Mouse (Mus musculus): ENCODE measurements around the gene Shisal2a. TPM values are rescaled to one million over a fixed set of nuclear protein-coding genes. Genes with fewer than 3 reads are reported as not detected.

Gene Shisal2a
- polyA plus RNA-seq, 2 experiments, result 0.20 to 0.29 TPM

GRCm38 (mm10) chr4:108380146-108380545 lies 3.0 kb downstream of the Shisal2a start:
- TF ChIP-seq CTCF (IDR thresholded peaks at IDR 0.05; ENCODE audit: low read depth), result no peak
- no peak for TF ChIP-seq EP300 (IDR thresholded peaks at IDR 0.05; ENCODE audit: low read depth)
- Histone ChIP-seq H3K4me2 (ENCODE audit: low read depth) (no peak overlapping the region), H3K27ac (no peak overlapping the region), H3K36me3 (replicated peaks; ENCODE audit: control insufficient read depth, insufficient read depth, low read depth) (no peaks in the 10 kb centered on the region), H3K9ac (replicated peaks) (no peak overlapping the region), H3K4me3 (ENCODE audit: insufficient read depth in 1 of 2, low read depth in 2 of 2, low read length in 2 of 2) (no peak overlapping the region), H3K9me3 (ENCODE audit: control insufficient read depth, low read length) (no peaks in the 10 kb centered on the region), H3K4me1 (replicated peaks; ENCODE audit: control insufficient read depth in 2 of 2, insufficient read depth in 2 of 2, low read length in 1 of 2) (no peaks in the 10 kb centered on the region), H3K27me3 (ENCODE audit: control insufficient read depth, insufficient read depth, low read length) (peaks cover 23% of the 10 kb centered on the region)
- ATAC-seq (ENCODE audit: insufficient read depth), result no peak
- no peak for DNase-seq (ENCODE audit: low read depth in 3 of 3, low spot score in 3 of 3)
- 6% methylated on average over 1 of the region's 1 CpGs for WGBS (ENCODE audit: insufficient replicate concordance)

- ATAC-seq (ENCODE audit: insufficient read depth), result no peak
- WGBS (ENCODE audit: insufficient replicate concordance), result 62% methylated on average over 3 of the region's 3 CpGs
- H3K36me3 ChIP-seq (replicated peaks; ENCODE audit: control insufficient read depth, insufficient read depth, low read depth), result no peaks in the 10 kb centered on the region
These were observed 3.7 kb downstream of the Shisal2a start for GRCm38 (mm10) chr4:108379476-108379875.

GRCm38 (mm10) chr4:108372166-108372565 lies 11.0 kb downstream of the Shisal2a start:
- Histone ChIP-seq H3K9ac (replicated peaks) (no peak overlapping the region), H3K4me2 (ENCODE audit: low read depth) (no peak overlapping the region), H3K27ac (no peak overlapping the region), H3K36me3 (replicated peaks; ENCODE audit: control insufficient read depth, insufficient read depth, low read depth) (no peaks in the 10 kb centered on the region), H3K27me3 (ENCODE audit: control insufficient read depth, insufficient read depth, low read length) (no peaks in the 10 kb centered on the region), H3K9me3 (ENCODE audit: control insufficient read depth, low read length) (no peaks in the 10 kb centered on the region), H3K4me3 (ENCODE audit: insufficient read depth in 1 of 2, low read depth in 2 of 2, low read length in 2 of 2) (no peak overlapping the region), H3K4me1 (replicated peaks; ENCODE audit: control insufficient read depth in 2 of 2, insufficient read depth in 2 of 2, low read length in 1 of 2) (0 out of 4 replicates have a peak, but pooled peaks cover 0 to 3% of the 10 kb centered on the region in 2 experiments)
- ATAC-seq (ENCODE audit: insufficient read depth) (no peak), DNase-seq (ENCODE audit: low read depth in 3 of 3, low spot score in 3 of 3) (no peak)
- TF ChIP-seq EP300 (IDR thresholded peaks at IDR 0.05; ENCODE audit: low read depth) (no peak), CTCF (IDR thresholded peaks at IDR 0.05; ENCODE audit: low read depth) (no peak)
- 39% methylated on average over 3 of the region's 3 CpGs for WGBS (ENCODE audit: insufficient replicate concordance)

More at GRCm38 (mm10) chr4:108379476-108379875, 3.7 kb downstream of the Shisal2a start:
- H3K27ac ChIP-seq, result no peak overlapping the region
- no peak overlapping the region for H3K4me3 ChIP-seq (ENCODE audit: insufficient read depth in 1 of 2, low read depth in 2 of 2, low read length in 2 of 2)
- TF ChIP-seq CTCF (IDR thresholded peaks at IDR 0.05; ENCODE audit: low read depth) (no peak), EP300 (IDR thresholded peaks at IDR 0.05; ENCODE audit: low read depth) (no peak)
- DNase-seq (ENCODE audit: low read depth in 3 of 3, low spot score in 3 of 3), result no peak
- no peaks in the 10 kb centered on the region for H3K9me3 ChIP-seq (ENCODE audit: control insufficient read depth, low read length)
- H3K27me3 ChIP-seq (ENCODE audit: control insufficient read depth, insufficient read depth, low read length), result peaks cover 23% of the 10 kb centered on the region
- H3K4me1 ChIP-seq (replicated peaks; ENCODE audit: control insufficient read depth in 2 of 2, insufficient read depth in 2 of 2, low read length in 1 of 2), result no peaks in the 10 kb centered on the region
- no peak overlapping the region for H3K9ac ChIP-seq (replicated peaks)
- H3K4me2 ChIP-seq (ENCODE audit: low read depth), result no peak overlapping the region

GRCm38 (mm10) chr4:108371421-108371820 lies 11.7 kb downstream of the Shisal2a start:
- ATAC-seq (ENCODE audit: insufficient read depth), result no peak
- H3K27ac ChIP-seq, result no peak overlapping the region
- H3K9me3 ChIP-seq (ENCODE audit: control insufficient read depth, low read length), result no peaks in the 10 kb centered on the region
- no peak for DNase-seq (ENCODE audit: low read depth in 3 of 3, low spot score in 3 of 3)
- H3K4me3 ChIP-seq (ENCODE audit: insufficient read depth in 1 of 2, low read depth in 2 of 2, low read length in 2 of 2), result no peak overlapping the region
- no peak overlapping the region for H3K4me2 ChIP-seq (ENCODE audit: low read depth)
- no peak overlapping the region for H3K9ac ChIP-seq (replicated peaks)
- 73% methylated on average over 3 of the region's 3 CpGs for WGBS (ENCODE audit: insufficient replicate concordance)
- no peak for TF ChIP-seq EP300 (IDR thresholded peaks at IDR 0.05; ENCODE audit: low read depth)
- no peak for TF ChIP-seq CTCF (IDR thresholded peaks at IDR 0.05; ENCODE audit: low read depth)
- 0 out of 4 replicates have a peak, but pooled peaks cover 0 to 3% of the 10 kb centered on the region in 2 experiments for H3K4me1 ChIP-seq (replicated peaks; ENCODE audit: control insufficient read depth in 2 of 2, insufficient read depth in 2 of 2, low read length in 1 of 2)
- no peaks in the 10 kb centered on the region for H3K36me3 ChIP-seq (replicated peaks; ENCODE audit: control insufficient read depth, insufficient read depth, low read depth)
- H3K27me3 ChIP-seq (ENCODE audit: control insufficient read depth, insufficient read depth, low read length), result no peaks in the 10 kb centered on the region

- Histone ChIP-seq H3K4me1 (replicated peaks; ENCODE audit: control insufficient read depth in 2 of 2, insufficient read depth in 2 of 2, low read length in 1 of 2) (0 out of 4 replicates have a peak, but pooled peaks cover 0 to 3% of the 10 kb centered on the region in 2 experiments), H3K36me3 (replicated peaks; ENCODE audit: control insufficient read depth, insufficient read depth, low read depth) (no peaks in the 10 kb centered on the region), H3K9ac (replicated peaks) (no peak overlapping the region), H3K9me3 (ENCODE audit: control insufficient read depth, low read length) (no peaks in the 10 kb centered on the region), H3K27ac (no peak overlapping the region), H3K4me3 (ENCODE audit: insufficient read depth in 1 of 2, low read depth in 2 of 2, low read length in 2 of 2) (no peak overlapping the region), H3K4me2 (ENCODE audit: low read depth) (no peak overlapping the region), H3K27me3 (ENCODE audit: control insufficient read depth, insufficient read depth, low read length) (no peaks in the 10 kb centered on the region)
- WGBS (ENCODE audit: insufficient replicate concordance), result 22% methylated on average over 4 of the region's 4 CpGs
- ATAC-seq (ENCODE audit: insufficient read depth), result no peak
- DNase-seq (ENCODE audit: low read depth in 3 of 3, low spot score in 3 of 3), result no peak
- TF ChIP-seq CTCF (IDR thresholded peaks at IDR 0.05; ENCODE audit: low read depth), result no peak
- no peak for TF ChIP-seq EP300 (IDR thresholded peaks at IDR 0.05; ENCODE audit: low read depth)
These were observed 12.7 kb downstream of the Shisal2a start for GRCm38 (mm10) chr4:108370409-108370808.

Measured in liver, embryonic 14.5 days (tissue).